Mouse (Mus musculus): Measurements from ENCODE around the gene Suclg2.

DNA sequence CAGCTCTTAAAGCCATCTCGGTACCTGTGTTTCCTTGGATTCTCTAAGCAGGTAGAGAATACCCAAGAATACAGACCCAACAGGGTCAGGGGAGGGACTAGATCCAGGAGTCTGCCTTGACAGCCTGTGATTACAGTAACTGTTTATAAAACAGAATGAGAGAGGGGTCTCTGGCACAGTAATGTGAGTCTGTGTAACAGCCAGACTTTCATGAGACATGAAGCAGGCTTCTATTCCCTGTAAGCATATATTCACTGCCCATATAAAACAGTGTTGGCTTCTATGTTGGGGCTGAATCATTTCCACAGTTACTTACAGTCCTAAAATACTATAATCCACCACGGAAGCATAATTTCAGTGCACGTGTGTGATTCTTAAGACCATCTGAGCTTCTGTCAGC is 19.3 kb downstream of the Suclg2 start:
- TF ChIP-seq CTCF (IDR thresholded peaks at IDR 0.05; ENCODE audit: low read depth) (no peak), EP300 (IDR thresholded peaks at IDR 0.05; ENCODE audit: low read depth) (no peak)

All from liver, embryonic 14.5 days (tissue).